Mouse (Mus musculus) hematopoietic stem cell, adult 5-6 weeks (primary cell): ENCODE measurements around the gene Tmcc2. TPM values are rescaled to one million over a fixed set of nuclear protein-coding genes. Genes with fewer than 3 reads are reported as not detected.
"Not testable (repeated sequence)": the region's sequence is repeated elsewhere in the genome, so short reads cannot be mapped to it uniquely, and the experiment has no call there.

ENCODE experiments used
- ATAC-seq, 2 experiments: fragments of 125-278 bp in 1 of 2; replicated peaks in 1 of 2; 2 replicates each; pipeline ENCODE4 v1.8.0; 2016 to 2017; ENCODE audit warnings: inconsistent platforms in 2 of 2, mild to moderate bottlenecking in 2 of 2, moderate number of reproducible peaks in 2 of 2, low read depth in 1 of 2, moderate TSS enrichment in 1 of 2; ENCODE audit not compliant: low FRiP score in 2 of 2, poor library complexity in 2 of 2, severe bottlenecking in 2 of 2, insufficient read depth in 1 of 2, low TSS enrichment in 1 of 2
- total RNA-seq: library from RNA; stranded (forward); fragments of 172-1452, 232-1000 nt; gene quantifications from 2 replicates; pipeline ENCODE4 v1.2.3, GENCODE M21; 2017

Gene Tmcc2
- total RNA-seq, 1 experiment from 2014 or later = 10.1 TPM

GRCm38 (mm10) chr1:132353389-132353788 is 37.7 kb downstream of the Tmcc2 start:
- ATAC-seq = no peak

DNA sequence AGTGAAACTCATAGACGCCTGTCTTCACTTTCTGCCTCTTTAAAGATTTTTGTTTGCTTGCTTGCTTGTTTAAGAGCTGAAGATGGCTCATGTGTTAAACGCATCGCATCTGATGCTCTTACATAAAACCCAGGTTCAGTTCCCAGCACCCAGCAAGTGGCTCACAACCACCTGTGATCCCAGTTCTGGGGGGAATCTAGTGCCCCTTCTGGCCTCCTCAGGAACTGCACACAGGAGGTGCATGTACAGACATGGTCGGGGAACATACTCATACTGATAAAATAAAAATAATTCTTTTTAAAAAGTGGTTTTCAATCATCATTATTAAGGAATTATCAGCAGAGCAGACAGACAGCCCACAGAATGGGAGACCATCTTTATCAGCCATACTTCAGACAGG is 40.0 kb downstream of the Tmcc2 start:
- ATAC-seq = no peak

DNA sequence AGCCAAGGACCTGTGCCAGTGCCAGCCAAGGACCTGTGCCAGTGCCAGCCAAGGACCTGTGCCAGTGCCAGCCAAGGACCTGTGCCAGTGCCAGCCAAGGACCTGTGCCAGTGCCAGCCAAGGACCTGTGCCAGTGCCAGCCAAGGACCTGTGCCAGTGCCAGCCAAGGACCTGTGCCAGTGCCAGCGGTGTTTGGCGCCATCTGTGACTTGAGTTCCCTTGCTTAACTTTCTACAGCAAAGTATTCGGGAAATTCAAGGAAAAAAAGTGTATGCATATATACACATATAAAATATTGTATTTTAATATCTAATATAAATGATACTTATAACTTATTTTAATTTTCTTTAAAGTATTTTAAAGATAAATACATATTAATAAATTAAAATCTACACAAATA is 41.5 kb downstream of the Tmcc2 start:
- not testable (repeated sequence) for ATAC-seq

DNA sequence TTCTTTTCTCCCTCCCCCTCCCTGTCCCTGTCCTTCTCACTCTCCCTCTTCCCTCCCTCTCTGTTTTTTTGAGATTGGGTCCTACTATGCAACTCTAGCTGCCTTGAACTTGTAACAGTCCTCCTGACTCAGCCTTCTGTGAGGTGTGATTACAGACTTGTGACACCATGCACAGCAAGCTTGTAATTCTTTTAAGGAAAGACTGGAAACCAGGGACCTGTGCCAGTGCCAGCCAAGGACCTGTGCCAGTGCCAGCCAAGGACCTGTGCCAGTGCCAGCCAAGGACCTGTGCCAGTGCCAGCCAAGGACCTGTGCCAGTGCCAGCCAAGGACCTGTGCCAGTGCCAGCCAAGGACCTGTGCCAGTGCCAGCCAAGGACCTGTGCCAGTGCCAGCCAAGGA is 42.0 kb downstream of the Tmcc2 start:
- ATAC-seq = not testable (repeated sequence)

DNA sequence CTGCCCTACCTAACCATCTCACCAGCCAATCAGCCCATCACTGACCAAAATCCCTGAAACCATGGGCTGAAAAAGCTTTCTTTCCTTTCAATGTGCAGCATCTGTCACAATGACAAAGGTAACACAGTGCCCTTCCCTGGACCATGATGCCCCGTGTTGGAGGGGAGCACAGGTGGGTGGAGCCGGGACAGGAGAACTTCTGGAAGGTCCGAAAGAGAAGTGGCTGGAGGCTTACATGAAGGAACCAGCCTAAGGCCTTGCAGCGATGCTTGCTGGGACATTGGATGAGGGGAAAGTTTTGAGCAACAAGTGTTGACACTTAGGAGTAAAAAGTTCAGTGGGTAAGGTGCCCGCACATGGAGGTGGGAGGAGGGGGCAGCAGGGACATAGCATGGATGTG is 42.7 kb downstream of the Tmcc2 start:
- no peak for ATAC-seq

DNA sequence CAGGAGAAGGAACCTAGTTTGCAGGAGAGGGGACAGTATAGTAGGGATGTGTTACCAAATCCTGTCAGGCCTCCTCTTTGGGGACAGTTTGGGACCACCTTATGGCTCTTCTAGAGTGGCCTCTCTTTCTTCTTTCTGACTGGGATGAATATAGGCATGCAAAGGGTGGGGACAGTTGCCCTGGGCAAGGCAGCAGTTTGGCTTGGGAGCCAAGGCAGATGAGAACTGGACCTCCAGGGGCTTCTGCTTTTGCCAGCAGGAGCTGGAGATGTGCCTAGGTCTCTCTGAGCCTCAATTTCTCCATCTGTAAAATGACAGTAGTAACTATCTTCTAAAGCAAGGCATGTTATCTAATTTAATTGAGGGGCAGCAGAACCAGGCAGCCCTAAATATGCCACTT is 44.1 kb downstream of the Tmcc2 start:
- ATAC-seq = no peak

- ATAC-seq = no peak
These were observed 44.8 kb downstream of the Tmcc2 start for GRCm38 (mm10) chr1:132346134-132346851.

- no peak for ATAC-seq
These were observed 45.6 kb downstream of the Tmcc2 start for GRCm38 (mm10) chr1:132345514-132345913.

- ATAC-seq = no peak
These were observed 47.4 kb downstream of the Tmcc2 start for GRCm38 (mm10) chr1:132343656-132344055.

DNA sequence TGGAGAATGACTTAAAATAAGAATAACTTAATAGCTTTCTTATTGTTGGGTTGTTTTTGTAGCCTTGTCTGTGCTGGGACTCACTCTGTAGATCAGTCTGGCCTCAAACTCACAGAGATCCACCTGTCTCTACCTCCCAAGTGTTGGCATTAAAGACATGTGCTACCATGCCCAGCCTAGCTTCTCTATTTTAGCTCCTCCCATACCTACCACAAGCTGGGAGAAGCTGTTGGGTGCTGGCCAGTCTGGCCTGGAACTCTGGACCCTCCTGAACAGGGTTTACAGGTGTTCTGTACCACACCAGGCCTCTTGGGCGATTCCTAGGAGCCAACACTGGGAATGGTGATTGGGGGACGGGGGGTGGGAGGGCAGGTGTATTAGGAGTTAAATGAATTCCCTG is 47.9 kb downstream of the Tmcc2 start:
- no peak for ATAC-seq

- no peak for ATAC-seq
These were observed 48.6 kb downstream of the Tmcc2 start for GRCm38 (mm10) chr1:132342518-132342917.

- peak; percentile 87 to 96 for ATAC-seq
These were observed 49.2 kb downstream of the Tmcc2 start for GRCm38 (mm10) chr1:132341731-132342501.

- ATAC-seq = no peak
These were observed 52.9 kb downstream of the Tmcc2 start for GRCm38 (mm10) chr1:132338027-132338660.

DNA sequence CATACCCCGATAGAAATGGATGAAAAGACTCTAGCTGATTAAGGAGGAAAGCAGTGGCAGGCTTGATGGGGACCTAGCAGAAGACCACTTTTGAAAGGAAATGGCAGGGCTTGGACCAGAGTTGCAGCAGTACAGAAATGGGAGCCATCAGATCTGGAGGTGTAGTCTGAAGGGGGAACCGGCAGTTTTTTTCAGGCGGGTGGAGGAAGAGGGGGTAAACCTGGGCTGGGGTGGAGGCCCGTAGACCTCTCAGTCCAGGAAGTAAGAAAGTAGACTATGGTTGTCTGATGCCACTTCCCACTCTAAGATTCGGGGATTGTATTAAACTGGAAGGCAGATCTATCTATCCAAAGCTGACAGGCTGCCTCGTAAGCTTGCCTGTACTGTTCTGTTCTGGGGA is 54.2 kb downstream of the Tmcc2 start:
- ATAC-seq = 0 out of 4 replicates have a peak, but pooled peaks have one; percentile 10 to 19

- ATAC-seq = no peak
These were observed 55.6 kb downstream of the Tmcc2 start for GRCm38 (mm10) chr1:132335378-132335965.

DNA sequence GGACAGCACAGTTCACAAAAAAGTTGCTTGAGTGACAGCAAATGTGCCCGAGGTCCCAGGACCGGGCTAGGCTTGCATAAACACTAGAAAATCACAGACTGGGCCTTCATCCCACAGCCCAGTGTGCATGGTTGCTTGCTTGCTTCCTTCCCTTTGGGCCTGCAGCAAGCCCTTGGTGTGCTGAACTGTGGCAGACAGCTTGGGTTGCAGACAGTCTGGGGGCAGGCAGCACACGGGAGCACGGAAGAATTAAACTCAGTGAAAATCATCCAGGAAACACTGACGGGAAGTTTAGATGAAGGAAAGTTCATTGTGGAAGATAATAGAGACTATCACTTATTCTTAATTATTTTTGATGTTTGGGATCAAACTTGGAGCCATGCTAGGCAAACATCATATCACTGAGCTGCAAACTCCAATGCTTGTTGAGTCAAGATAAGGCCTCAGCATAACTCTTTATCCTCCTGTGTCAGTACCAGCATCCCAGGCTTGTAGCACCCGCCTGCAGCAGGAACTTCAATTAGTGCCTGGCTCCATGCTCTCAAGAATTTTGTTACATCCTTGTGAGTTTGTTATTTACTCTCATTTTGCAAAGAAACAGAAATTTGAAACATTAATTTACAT is 56.8 kb downstream of the Tmcc2 start:
- no peak for ATAC-seq

DNA sequence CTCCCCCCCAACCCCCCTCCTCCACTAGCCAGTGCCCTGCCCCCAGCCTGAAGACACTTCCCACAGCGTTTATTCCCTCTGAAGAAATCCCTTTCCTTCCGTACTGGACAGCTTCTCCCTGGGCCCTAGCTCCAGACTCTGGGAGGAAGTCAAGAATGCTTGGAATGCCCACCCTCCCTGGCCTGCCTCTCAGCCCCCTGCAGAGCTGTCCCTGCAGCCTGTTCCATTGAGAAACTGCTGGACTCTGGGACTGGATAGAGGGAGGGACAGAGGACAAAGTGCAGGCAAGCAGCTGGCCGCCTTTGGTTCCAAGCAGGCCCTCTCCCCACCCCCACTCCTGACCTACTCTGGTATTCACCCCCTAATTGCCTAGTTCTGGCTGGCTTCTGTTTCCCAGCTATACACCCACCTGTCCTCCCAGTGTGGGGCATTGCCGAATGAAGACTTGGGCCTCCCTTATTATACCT is 57.4 kb downstream of the Tmcc2 start:
- ATAC-seq = no peak
